ENCODE assay signal across 12 mouse cellular contexts in genomic region chr10:126810346-126811095, GRCm38 (mm10).
DNase-seq lines count a peak whose midpoint lies in the region; ATAC-seq and TF ChIP-seq lines count a peak whose summit lies in the region.
"Had no signal": no experiment of that assay in that cellular context is flagged by ENCODE, and none has a peak within 500 bp of the region (broad histone marks: within the 10 kb centered on the region; RNA-seq: fewer than 3 reads in every experiment).

No protein-coding gene starts in this region.

- 58% methylated on average over 11 of the region's 11 CpGs for WGBS in forebrain, embryonic 13.5 days
- 77% methylated on average over 11 of the region's 11 CpGs for WGBS in forebrain, embryonic 12.5 days
- 54% methylated on average over 11 of the region's 11 CpGs for WGBS in lung, postnatal 0 days
- 58% methylated on average over 11 of the region's 11 CpGs for WGBS in lung, adult 2 months
- 40% methylated on average over 11 of the region's 11 CpGs for WGBS in kidney, adult 2 months

- H3K36me3 ChIP-seq in forebrain, embryonic 13.5 days (ENCODE audit: poor library complexity, severe bottlenecking): no peaks in the 10 kb centered on the region
- H3K36me3 ChIP-seq in forebrain, embryonic 12.5 days (replicated peaks): no peaks in the 10 kb centered on the region
- no peaks in the 10 kb centered on the region for H3K36me3 ChIP-seq in lung, postnatal 0 days (ENCODE audit: insufficient read depth, low read length)
- H3K36me3 ChIP-seq in kidney, adult 2 months (ENCODE audit: control insufficient read depth, insufficient read depth, low read length): no peaks in the 10 kb centered on the region

- ATAC-seq in forebrain, embryonic 13.5 days: peak; percentile 46; the same call in 1 of the 2 replicates
- ATAC-seq in forebrain, embryonic 12.5 days (ENCODE audit: low FRiP score): no peak
- no peak for ATAC-seq in lung, postnatal 0 days
- ATAC-seq in megakaryocyte progenitor cell, adult 5-6 weeks (replicated peaks; ENCODE audit: poor library complexity): no peak

- no peak for TF ChIP-seq EP300 in lung, postnatal 0 days (IDR thresholded peaks at IDR 0.05)

- no peak for TF ChIP-seq POLR2A in lung, adult 2 months (IDR thresholded peaks at IDR 0.05; ENCODE audit: borderline replicate concordance, extremely low read depth, low read depth, low read length)
- no peak for TF ChIP-seq POLR2A in kidney, adult 2 months (IDR thresholded peaks at IDR 0.05; ENCODE audit: low read depth, low read length)

- no peak overlapping the region for H3K4me3 ChIP-seq in forebrain, embryonic 13.5 days
- H3K4me3 ChIP-seq in forebrain, embryonic 12.5 days (replicated peaks): no peak overlapping the region
- H3K4me3 ChIP-seq in lung, postnatal 0 days (ENCODE audit: low read depth, low read length): no peak overlapping the region
- no peak overlapping the region for H3K4me3 ChIP-seq in lung, adult 2 months (replicated peaks; ENCODE audit: extremely low read depth, low read depth, low read length)
- H3K4me3 ChIP-seq in kidney, adult 2 months (ENCODE audit: insufficient read depth, low read depth, low read length): no peak overlapping the region
- H3K4me3 ChIP-seq: myocyte had no signal

- H3K27ac ChIP-seq in forebrain, embryonic 13.5 days: no peak overlapping the region
- no peak overlapping the region for H3K27ac ChIP-seq in forebrain, embryonic 12.5 days
- H3K27ac ChIP-seq in lung, postnatal 0 days (ENCODE audit: low read length): no peak overlapping the region
- no peak overlapping the region for H3K27ac ChIP-seq in kidney, adult 2 months (ENCODE audit: insufficient read depth, low read depth, low read length)
- H3K27ac ChIP-seq: heart, adult 2 months had no signal

- peak overlapping the region; percentile 51 for H3K4me2 ChIP-seq in forebrain, embryonic 13.5 days
- no peak overlapping the region for H3K4me2 ChIP-seq in forebrain, embryonic 12.5 days
- H3K4me2 ChIP-seq in lung, postnatal 0 days (replicated peaks; ENCODE audit: low read depth, low read length): peak overlapping the region; percentile 51; the same call in 1 of the 2 replicates

- no peak for DNase-seq in lung, postnatal 0 days (ENCODE audit: low spot score)
- DNase-seq in lung, adult 2 months: no peak
- peak; percentile 88 for DNase-seq in kidney, adult 2 months
- DNase-seq in retina, embryonic 14.5 days (ENCODE audit: low spot score): peak; percentile 31
- no peak for DNase-seq in embryo, embryonic 9.5 days (ENCODE audit: extremely low spot score)
- DNase-seq: B cell, adult 2 months; heart, adult 2 months; thymus, adult 18-20 months had no signal

- no peak overlapping the region for H3K9ac ChIP-seq in forebrain, embryonic 13.5 days
- no peak overlapping the region for H3K9ac ChIP-seq in forebrain, embryonic 12.5 days
- H3K9ac ChIP-seq in lung, postnatal 0 days (replicated peaks; ENCODE audit: low read depth): no peak overlapping the region

- H3K9me3 ChIP-seq in forebrain, embryonic 13.5 days (replicated peaks): no peaks in the 10 kb centered on the region; the same call in 1 of the 2 replicates
- no peaks in the 10 kb centered on the region for H3K9me3 ChIP-seq in forebrain, embryonic 12.5 days
- H3K9me3 ChIP-seq in lung, postnatal 0 days (ENCODE audit: low read length): no peaks in the 10 kb centered on the region

- H3K27me3 ChIP-seq in forebrain, embryonic 13.5 days: no peaks in the 10 kb centered on the region
- H3K27me3 ChIP-seq in forebrain, embryonic 12.5 days: no peaks in the 10 kb centered on the region
- no peaks in the 10 kb centered on the region for H3K27me3 ChIP-seq in lung, postnatal 0 days (replicated peaks; ENCODE audit: insufficient read depth, low read length)
- no peaks in the 10 kb centered on the region for H3K27me3 ChIP-seq in kidney, adult 2 months (replicated peaks; ENCODE audit: control insufficient read depth, insufficient read depth, low read length)

- peaks cover 22% of the 10 kb centered on the region for H3K4me1 ChIP-seq in forebrain, embryonic 13.5 days
- peaks cover 5% of the 10 kb centered on the region; the same call in 1 of the 2 replicates for H3K4me1 ChIP-seq in forebrain, embryonic 12.5 days
- H3K4me1 ChIP-seq in lung, postnatal 0 days (ENCODE audit: insufficient read depth, low read depth, low read length): no peaks in the 10 kb centered on the region
- no peaks in the 10 kb centered on the region for H3K4me1 ChIP-seq in lung, adult 2 months (ENCODE audit: control insufficient read depth, insufficient read depth, low read length)
- H3K4me1 ChIP-seq in kidney, adult 2 months (ENCODE audit: control insufficient read depth, insufficient read depth, low read length): no peaks in the 10 kb centered on the region

- TF ChIP-seq CTCF in lung, postnatal 0 days (IDR thresholded peaks at IDR 0.05): peak; percentile 33
- no peak for TF ChIP-seq CTCF in lung, adult 2 months (IDR thresholded peaks at IDR 0.05; ENCODE audit: insufficient read depth, low read length)
- TF ChIP-seq CTCF in kidney, adult 2 months (conservative IDR thresholded peaks at IDR 0.05; ENCODE audit: insufficient read depth, insufficient read length, low read depth, low read length): no peak; the same call in 1 of the 2 replicates

Comparison
In these comparisons a context has a peak if more than half of its experiments do, and no peak if none do; other contexts are left out.
1. DNase-seq: peak in kidney, adult 2 months (single experiment) and retina, embryonic 14.5 days (single experiment); none in lung, postnatal 0 days (single experiment), lung, adult 2 months (single experiment) and embryo, embryonic 9.5 days (single experiment).